Mouse (Mus musculus) skeletal muscle tissue, adult 2 months (tissue): ENCODE results near the gene Rho.

Experiments
- DNase-seq: peaks from one replicate; pipeline ENCODE4 v3.0.0-alpha.2; 2012; ENCODE audit warnings: low read depth, low spot score

The Rho gene

GRCm38 (mm10) chr6:115915601-115916445 lies 15.7 kb upstream of the Rho start:
- peak; percentile 67 for DNase-seq

- no peak for DNase-seq
These were observed 14.9 kb upstream of the Rho start for GRCm38 (mm10) chr6:115916611-115917010.

GRCm38 (mm10) chr6:115918615-115919014 lies 12.9 kb upstream of the Rho start:
- no peak for DNase-seq

GRCm38 (mm10) chr6:115919876-115920275 lies 11.7 kb upstream of the Rho start:
- no peak for DNase-seq

GRCm38 (mm10) chr6:115924829-115925228 lies 6.7 kb upstream of the Rho start:
- DNase-seq: no peak

GRCm38 (mm10) chr6:115926416-115926815 lies 5.1 kb upstream of the Rho start:
- no peak for DNase-seq

- no peak for DNase-seq
These were observed 4.0 kb upstream of the Rho start for GRCm38 (mm10) chr6:115927292-115928242.

- DNase-seq: no peak
These were observed 1.5 kb upstream of the Rho start for GRCm38 (mm10) chr6:115930018-115930417.

GRCm38 (mm10) chr6:115932391-115932790 lies 843 bp downstream of the Rho start:
- no peak for DNase-seq

GRCm38 (mm10) chr6:115935544-115935943 lies 4.0 kb downstream of the Rho start:
- no peak for DNase-seq

GRCm38 (mm10) chr6:115938011-115938410 lies 6.5 kb downstream of the Rho start:
- no peak for DNase-seq

GRCm38 (mm10) chr6:115938798-115939197 lies 7.2 kb downstream of the Rho start:
- DNase-seq: no peak

GRCm38 (mm10) chr6:115940603-115941002 lies 9.1 kb downstream of the Rho start:
- no peak for DNase-seq

GRCm38 (mm10) chr6:115941128-115941527 lies 9.6 kb downstream of the Rho start:
- no peak for DNase-seq

- DNase-seq: no peak
These were observed 12.2 kb downstream of the Rho start for GRCm38 (mm10) chr6:115943498-115944427.

GRCm38 (mm10) chr6:115944638-115945037 lies 13.1 kb downstream of the Rho start, which contains the start of gene H1foo:
TSS of gene H1foo (plus strand) at chr6:115944938.
- DNase-seq: no peak

- no peak for DNase-seq
These were observed 14.1 kb downstream of the Rho start for GRCm38 (mm10) chr6:115945633-115946032.

- no peak for DNase-seq
These were observed 14.8 kb downstream of the Rho start for GRCm38 (mm10) chr6:115946389-115946788.

- no peak for DNase-seq
These were observed 23.0 kb downstream of the Rho start for GRCm38 (mm10) chr6:115954506-115955074.

- DNase-seq: no peak
These were observed 23.6 kb downstream of the Rho start for GRCm38 (mm10) chr6:115955169-115955568.

- DNase-seq: no peak
These were observed 24.1 kb downstream of the Rho start for GRCm38 (mm10) chr6:115955664-115956063.
